Mouse (Mus musculus) embryonic facial prominence, embryonic 13.5 days (tissue): ENCODE data around the gene Tnxb. TPM values are rescaled to one million over a fixed set of nuclear protein-coding genes. Genes with fewer than 3 reads are reported as not detected.
"Not testable (repeated sequence)": the region's sequence is repeated elsewhere in the genome, so short reads cannot be mapped to it uniquely, and the experiment has no call there.

Experiments used
- ATAC-seq: fragments of 200-750 bp; cut with Nextera tagmentation; 2 replicates; pipeline ENCODE4 v1.8.0; 2017; ENCODE audit warnings: low read depth; ENCODE audit not compliant: insufficient number of reproducible peaks, insufficient read depth, low FRiP score, low TSS enrichment
- H3K27ac ChIP-seq: fragments of 300-500 bp; sonication (generic); 2 replicates; pipeline ENCODE4 v1.5.1; 2015; ENCODE audit warnings: moderate library complexity, mild to moderate bottlenecking, inconsistent platforms
- H3K27me3 ChIP-seq: fragments of 300-500 bp; sonication (generic); 2 replicates; pipeline ENCODE4 v1.6.1; 2015; ENCODE audit warnings: mild to moderate bottlenecking, inconsistent platforms
- H3K36me3 ChIP-seq: fragments of 300-500 bp; sonication (generic); 2 replicates; pipeline ENCODE4 v1.6.1; 2015; ENCODE audit warnings: mild to moderate bottlenecking, inconsistent platforms
- H3K4me1 ChIP-seq: fragments of 300-500 bp; sonication (generic); 2 replicates; pipeline ENCODE4 v1.6.1; 2015; ENCODE audit warnings: inconsistent platforms
- H3K4me2 ChIP-seq: fragments of 300-500 bp; sonication (generic); 2 replicates; pipeline ENCODE4 v1.6.1; 2015; ENCODE audit warnings: moderate library complexity, mild to moderate bottlenecking, inconsistent platforms
- H3K4me3 ChIP-seq: fragments of 300-500 bp; sonication (generic); 2 replicates; pipeline ENCODE4 v1.5.1; 2015; ENCODE audit warnings: mild to moderate bottlenecking, inconsistent platforms
- H3K9ac ChIP-seq: fragments of 300-500 bp; sonication (generic); 2 replicates; pipeline ENCODE4 v1.6.1; 2015; ENCODE audit warnings: mild to moderate bottlenecking, inconsistent platforms
- H3K9me3 ChIP-seq: fragments of 300-500 bp; sonication (generic); 2 replicates; pipeline ENCODE4 v1.6.1; 2016; ENCODE audit warnings: inconsistent platforms
- whole genome bisulfite sequencing: fragments of 180-500 bp; shearing (Covaris S2); methylation state at CpG from one replicate; pipeline ENCODE4 v1.1.7; 2015; ENCODE audit warnings: mixed read lengths; 5-methylcytosine and 5-hydroxymethylcytosine counted together
- polyA plus RNA-seq: library from polyadenylated mRNA; unstranded; fragments of >200 nt; fragmentation: Nextera tagmentation; extraction: Ambion mirVana; gene quantifications from 2 replicates; pipeline ENCODE4 v1.2.1, GENCODE M21; 2015

Tnxb gene
- polyA plus RNA-seq, 1 experiment from 2014 or later: 0.04 TPM

GRCm38 (mm10) chr17:34699575-34700408, 29.5 kb downstream of the Tnxb start:
- Histone ChIP-seq H3K4me3 (no peak overlapping the region), H3K27ac (peak overlapping the region; percentile 81), H3K27me3 (no peaks in the 10 kb centered on the region), H3K9ac (0 out of 2 replicates have a peak overlapping the region, but pooled peaks have one; percentile 44), H3K4me2 (no peak overlapping the region; the same call in 1 of the 2 replicates), H3K9me3 (no peaks in the 10 kb centered on the region), H3K4me1 (peaks cover 17% of the 10 kb centered on the region), H3K36me3 (no peaks in the 10 kb centered on the region)
- no peak for ATAC-seq
- WGBS: 29% methylated on average over 14 of the region's 14 CpGs

DNA sequence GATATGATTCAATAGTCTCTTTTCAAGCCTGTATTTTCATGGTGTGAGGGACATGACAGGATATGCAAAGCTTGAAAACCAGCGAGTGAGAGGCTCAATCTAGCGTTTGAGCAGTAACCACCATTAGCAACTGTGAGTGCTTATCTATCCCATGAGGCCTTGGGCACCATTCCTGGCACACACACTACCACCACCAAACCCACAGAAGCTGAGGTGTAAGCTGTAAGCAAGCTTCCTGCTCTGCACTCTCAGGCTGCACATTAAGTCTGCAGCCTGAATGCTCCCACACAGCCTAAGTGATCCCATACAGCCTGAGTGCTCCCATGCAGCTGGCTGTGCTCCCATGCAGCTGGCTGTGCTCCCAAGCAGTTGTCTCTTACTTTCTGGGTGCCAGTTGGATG, 30.3 kb downstream of the Tnxb start:
- Histone ChIP-seq H3K4me3 (no peak overlapping the region), H3K4me1 (peaks cover 17% of the 10 kb centered on the region), H3K4me2 (no peak overlapping the region), H3K9me3 (no peaks in the 10 kb centered on the region), H3K9ac (no peak overlapping the region), H3K27ac (no peak overlapping the region), H3K36me3 (no peaks in the 10 kb centered on the region), H3K27me3 (no peaks in the 10 kb centered on the region)
- ATAC-seq: no peak
- WGBS: 70% methylated on average over 2 of the region's 2 CpGs

GRCm38 (mm10) chr17:34706476-34706875, 36.1 kb downstream of the Tnxb start:
- not testable (repeated sequence) for H3K36me3 ChIP-seq, H3K27me3 ChIP-seq, ATAC-seq, H3K4me2 ChIP-seq, H3K9ac ChIP-seq, H3K4me1 ChIP-seq, H3K27ac ChIP-seq, H3K4me3 ChIP-seq, H3K9me3 ChIP-seq
- WGBS: 62% methylated on average over 2 of the region's 2 CpGs

GRCm38 (mm10) chr17:34712951-34713350, 42.6 kb downstream of the Tnxb start:
- WGBS: 41% methylated on average over 6 of the region's 6 CpGs
- H3K36me3 ChIP-seq: no peaks in the 10 kb centered on the region
- H3K4me2 ChIP-seq: no peak overlapping the region
- H3K9ac ChIP-seq: no peak overlapping the region
- ATAC-seq: no peak
- H3K27ac ChIP-seq: no peak overlapping the region
- no peaks in the 10 kb centered on the region for H3K27me3 ChIP-seq
- H3K9me3 ChIP-seq: no peaks in the 10 kb centered on the region
- H3K4me3 ChIP-seq: no peak overlapping the region
- no peaks in the 10 kb centered on the region for H3K4me1 ChIP-seq

- not testable (repeated sequence) for ATAC-seq, H3K9ac ChIP-seq, H3K4me1 ChIP-seq, H3K4me3 ChIP-seq, H3K9me3 ChIP-seq, H3K36me3 ChIP-seq, H3K27me3 ChIP-seq, H3K4me2 ChIP-seq, H3K27ac ChIP-seq
- WGBS: 80% methylated on average over 9 of the region's 9 CpGs
Measured at GRCm38 (mm10) chr17:34714181-34714907, 44.0 kb downstream of the Tnxb start.

- not testable (repeated sequence) for H3K4me2 ChIP-seq, H3K9me3 ChIP-seq, H3K9ac ChIP-seq, H3K4me3 ChIP-seq, H3K36me3 ChIP-seq, ATAC-seq, H3K27me3 ChIP-seq, H3K4me1 ChIP-seq, H3K27ac ChIP-seq
- 82% methylated on average over 5 of the region's 5 CpGs for WGBS
Measured at GRCm38 (mm10) chr17:34714908-34715445, 44.6 kb downstream of the Tnxb start.

DNA sequence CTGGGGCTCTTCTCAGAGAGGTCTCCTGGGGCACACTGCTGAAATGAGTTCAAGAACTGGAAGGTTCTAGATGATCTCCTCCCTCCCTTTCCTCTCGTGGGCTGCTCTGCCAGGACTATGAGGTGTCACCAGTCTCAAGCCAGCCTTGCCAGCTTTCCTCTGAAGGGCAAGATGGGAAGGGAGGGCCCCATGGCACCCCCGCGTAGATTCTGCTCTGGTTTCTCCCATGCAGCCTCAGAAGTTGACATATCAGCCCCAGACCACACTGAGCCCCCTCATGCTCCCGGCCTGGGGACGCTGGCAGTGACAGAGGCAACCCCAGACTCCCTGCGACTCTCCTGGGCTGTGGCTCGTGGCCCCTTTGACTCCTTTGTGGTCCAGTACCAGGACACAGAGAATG, 45.1 kb downstream of the Tnxb start:
- not testable (repeated sequence) for H3K9ac ChIP-seq, H3K4me1 ChIP-seq, H3K27ac ChIP-seq, H3K4me2 ChIP-seq, ATAC-seq, H3K4me3 ChIP-seq, H3K36me3 ChIP-seq, H3K9me3 ChIP-seq, H3K27me3 ChIP-seq
- 85% methylated on average over 6 of the region's 7 CpGs for whole genome bisulfite sequencing

DNA sequence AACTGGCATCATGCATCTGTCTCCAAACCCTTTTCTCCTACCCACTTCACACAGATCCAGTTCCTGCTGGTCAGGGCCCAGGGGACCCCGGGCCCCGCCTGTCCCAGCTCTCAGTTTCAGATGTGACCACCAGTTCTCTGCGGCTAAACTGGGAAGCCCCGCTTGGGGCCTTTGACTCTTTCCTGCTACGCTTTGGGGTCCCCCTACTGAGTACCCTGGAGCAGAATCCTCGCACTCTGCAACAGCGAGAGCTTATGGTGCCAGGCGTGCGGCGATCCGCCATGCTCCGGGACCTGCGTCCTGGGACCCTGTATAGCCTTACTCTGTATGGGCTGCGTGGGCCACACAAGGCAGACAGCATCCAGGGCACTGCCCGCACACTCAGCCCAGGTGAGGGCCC, 45.9 kb downstream of the Tnxb start:
- H3K4me2 ChIP-seq: no peak overlapping the region
- ATAC-seq: no peak
- no peaks in the 10 kb centered on the region for H3K36me3 ChIP-seq
- WGBS: 87% methylated on average over 15 of the region's 15 CpGs
- H3K27me3 ChIP-seq: no peaks in the 10 kb centered on the region
- no peaks in the 10 kb centered on the region for H3K4me1 ChIP-seq
- H3K9me3 ChIP-seq: no peaks in the 10 kb centered on the region
- no peak overlapping the region for H3K4me3 ChIP-seq
- no peak overlapping the region for H3K9ac ChIP-seq
- no peak overlapping the region for H3K27ac ChIP-seq

GRCm38 (mm10) chr17:34717401-34717800, 47.1 kb downstream of the Tnxb start:
- 78% methylated on average over 11 of the region's 11 CpGs for whole genome bisulfite sequencing
- no peaks in the 10 kb centered on the region for H3K4me1 ChIP-seq
- H3K27ac ChIP-seq: no peak overlapping the region
- H3K27me3 ChIP-seq: no peaks in the 10 kb centered on the region
- no peak overlapping the region for H3K4me3 ChIP-seq
- no peak overlapping the region for H3K9ac ChIP-seq
- H3K36me3 ChIP-seq: no peaks in the 10 kb centered on the region
- H3K4me2 ChIP-seq: no peak overlapping the region
- H3K9me3 ChIP-seq: no peaks in the 10 kb centered on the region
- no peak for ATAC-seq

DNA sequence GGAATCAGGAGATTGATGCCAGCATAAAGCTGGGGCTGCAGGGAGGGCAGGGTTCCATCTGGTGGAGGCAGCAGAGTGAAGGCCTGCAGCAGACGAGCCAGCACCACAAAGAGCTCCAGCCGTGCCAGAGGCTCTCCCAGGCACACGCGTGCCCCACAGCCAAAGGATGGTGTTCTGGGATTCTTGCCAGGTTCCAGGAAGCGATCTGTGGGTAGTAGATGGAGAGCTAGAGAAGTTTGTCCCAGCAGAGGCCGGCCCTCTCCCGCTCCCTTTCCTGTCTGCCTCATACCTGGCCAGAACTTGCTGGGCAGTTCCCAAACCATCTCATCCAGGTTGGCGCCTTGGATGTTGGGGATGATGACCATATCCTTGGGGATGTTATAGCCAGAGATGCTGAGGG, 49.6 kb downstream of the Tnxb start:
- not testable (repeated sequence) for H3K9me3 ChIP-seq, ATAC-seq, H3K27me3 ChIP-seq, H3K36me3 ChIP-seq, H3K27ac ChIP-seq, H3K4me2 ChIP-seq, H3K4me3 ChIP-seq, H3K9ac ChIP-seq, H3K4me1 ChIP-seq
- 74% methylated on average over 8 of the region's 8 CpGs for WGBS

DNA sequence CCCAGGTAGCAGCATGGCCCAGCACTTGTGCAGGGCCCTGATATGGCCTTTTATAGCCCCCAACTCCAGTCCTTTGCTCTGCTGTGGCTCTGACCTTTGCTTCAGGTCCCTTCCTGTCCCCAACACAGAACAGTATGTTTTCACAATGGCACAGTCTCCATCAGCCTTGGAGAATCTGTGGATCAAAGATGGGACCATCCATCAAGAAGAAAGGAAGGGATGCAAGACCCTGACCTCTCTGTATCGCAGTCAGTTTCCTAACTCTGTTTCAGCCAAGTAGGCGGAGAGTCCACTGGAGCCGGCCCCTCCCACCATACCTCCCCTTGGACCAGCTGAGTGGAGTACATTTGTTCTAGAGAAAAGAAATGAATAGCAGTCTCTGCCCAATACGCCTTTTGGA, 51.9 kb downstream of the Tnxb start:
- not testable (repeated sequence) for H3K27ac ChIP-seq, ATAC-seq, H3K27me3 ChIP-seq, H3K4me2 ChIP-seq, H3K4me3 ChIP-seq, H3K36me3 ChIP-seq, H3K9me3 ChIP-seq, H3K4me1 ChIP-seq, H3K9ac ChIP-seq
- 81% methylated on average over 4 of the region's 4 CpGs for WGBS

- H3K4me2 ChIP-seq: no peak overlapping the region
- 75% methylated on average over 4 of the region's 4 CpGs for WGBS
- peaks cover 6% of the 10 kb centered on the region for H3K9me3 ChIP-seq
- no peaks in the 10 kb centered on the region for H3K4me1 ChIP-seq
- no peaks in the 10 kb centered on the region for H3K27me3 ChIP-seq
- no peak overlapping the region for H3K4me3 ChIP-seq
- no peak overlapping the region for H3K9ac ChIP-seq
- H3K36me3 ChIP-seq: no peaks in the 10 kb centered on the region
- H3K27ac ChIP-seq: no peak overlapping the region
- no peak for ATAC-seq
Measured at GRCm38 (mm10) chr17:34723066-34723465, 52.7 kb downstream of the Tnxb start.
